Mouse (Mus musculus): ENCODE measurements at regions not wholly inside any gene's neighbourhood (a gene's known extent, or its start where the extent isn't known, plus 50 kb on each side); places are given as distances from the start of the nearest gene placed in this dataset.

DNA sequence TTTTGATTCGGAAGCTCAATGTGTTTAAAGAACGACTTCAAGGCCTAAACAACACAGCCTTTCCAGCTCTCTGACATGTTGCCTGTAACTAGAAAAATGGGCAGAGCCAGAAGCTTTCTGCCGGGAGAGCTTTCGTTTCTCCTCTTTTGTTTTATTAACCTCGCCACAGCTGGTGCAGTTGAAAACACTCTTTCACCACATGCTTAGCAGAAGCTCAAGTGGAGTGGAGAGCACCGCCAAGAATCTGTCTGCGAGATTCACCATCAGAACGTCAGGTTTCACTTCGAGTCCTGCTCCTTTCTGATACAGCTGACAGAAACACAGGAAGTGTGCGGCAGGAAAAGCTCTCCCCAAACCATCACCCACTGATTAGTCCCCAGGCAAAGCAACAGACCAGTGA is 100.1 kb downstream of the Rps12 start:
- dilution Hi-C loops (cut with MboI; ENCODE audit: extremely low pct_ligation_motif_present, extremely low pct_unique_long_range_greater_than_20kb, low sequenced_read_pairs): no loop called here
- H3K79me2 ChIP-seq (replicated peaks; ENCODE audit: control insufficient read depth, extremely low read depth, insufficient read depth, poor library complexity, severe bottlenecking): no peaks in the 10 kb centered on the region
- no peaks in the 10 kb centered on the region for H3K36me3 ChIP-seq (replicated peaks in 1 of 2; ENCODE audit: control insufficient read depth in 1 of 2, insufficient read depth in 1 of 2, low read length in 1 of 2)
- H3K4me1 ChIP-seq (ENCODE audit: control insufficient read depth in 1 of 2, insufficient read depth in 2 of 2): no peaks in the 10 kb centered on the region
- DNase-seq (ENCODE audit: extremely low read depth): no peak
- in situ Hi-C loops (cut with MboI; ENCODE audit: low pct_ligation_motif_present, low pct_unique_long_range_greater_than_20kb, low sequenced_read_pairs): no loop called here
- H3K27me3 ChIP-seq (replicated peaks): no peaks in the 10 kb centered on the region
- TF ChIP-seq UBTF (IDR thresholded peaks at IDR 0.05; ENCODE audit: low read depth, low read length): no peak
- TF ChIP-seq MAFK (IDR thresholded peaks at IDR 0.05; ENCODE audit: insufficient replicate concordance, low read length): no peak
- no peak for TF ChIP-seq JUN (IDR thresholded peaks at IDR 0.05; ENCODE audit: insufficient read depth, low read depth, low read length)
- no peak for TF ChIP-seq RCOR1 (conservative IDR thresholded peaks at IDR 0.05; ENCODE audit: low read depth, low read length)
- TF ChIP-seq CHD2 (IDR thresholded peaks at IDR 0.05; ENCODE audit: low read length): no peak
- no peak for TF ChIP-seq TCF12 (IDR thresholded peaks at IDR 0.05; ENCODE audit: low read depth, low read length)
- TF ChIP-seq POLR2A (IDR thresholded peaks at IDR 0.05; ENCODE audit: low read depth, low read length): no peak
- TF ChIP-seq KAT2A (IDR thresholded peaks at IDR 0.05; ENCODE audit: insufficient replicate concordance, low read length): no peak
- no peak for TF ChIP-seq MAZ (IDR thresholded peaks at IDR 0.05; ENCODE audit: low read depth, low read length)
- no peak for TF ChIP-seq BHLHE40 (IDR thresholded peaks at IDR 0.05; ENCODE audit: low read depth, low read length)
- TF ChIP-seq EP300 (IDR thresholded peaks at IDR 0.05; ENCODE audit: low read length): no peak
- TF ChIP-seq USF1 (IDR thresholded peaks at IDR 0.05; ENCODE audit: low read depth, low read length): no peak
- TF ChIP-seq CTCF (conservative IDR thresholded peaks at IDR 0.05 in 1 of 2, IDR thresholded peaks at IDR 0.05 in 1 of 2; ENCODE audit: low read depth in 2 of 2, low read length in 2 of 2): no peak
- TF ChIP-seq E2F4 (IDR thresholded peaks at IDR 0.05; ENCODE audit: insufficient replicate concordance, low read depth, low read length): no peak
- TF ChIP-seq GABPA (IDR thresholded peaks at IDR 0.05; ENCODE audit: insufficient replicate concordance, low read depth, low read length): no peak
- no peak for TF ChIP-seq USF2 (conservative IDR thresholded peaks at IDR 0.05; ENCODE audit: low read depth, low read length)
- TF ChIP-seq ETS1 (conservative IDR thresholded peaks at IDR 0.05; ENCODE audit: low read depth, low read length): no peak
- TF ChIP-seq PAX5 (IDR thresholded peaks at IDR 0.05; ENCODE audit: low read length): no peak
- no peak for TF ChIP-seq CHD1 (IDR thresholded peaks at IDR 0.05; ENCODE audit: low read depth, low read length)
- no peak overlapping the region for H3K9ac ChIP-seq (ENCODE audit: insufficient read depth, low read depth)
- no peak overlapping the region for H3K4me3 ChIP-seq (replicated peaks in 1 of 3; ENCODE audit: low read depth in 2 of 3, low read length in 2 of 3, poor library complexity in 1 of 3)
- H3K4me2 ChIP-seq (ENCODE audit: insufficient read depth, low read depth, poor library complexity, severe bottlenecking): 0 out of 2 replicates have a peak overlapping the region, but pooled peaks have one; percentile 29
- no peaks in the 10 kb centered on the region for H3K9me3 ChIP-seq (replicated peaks; ENCODE audit: low read length)
- no peak overlapping the region for H3K27ac ChIP-seq (ENCODE audit: insufficient read depth, low read depth)

DNA sequence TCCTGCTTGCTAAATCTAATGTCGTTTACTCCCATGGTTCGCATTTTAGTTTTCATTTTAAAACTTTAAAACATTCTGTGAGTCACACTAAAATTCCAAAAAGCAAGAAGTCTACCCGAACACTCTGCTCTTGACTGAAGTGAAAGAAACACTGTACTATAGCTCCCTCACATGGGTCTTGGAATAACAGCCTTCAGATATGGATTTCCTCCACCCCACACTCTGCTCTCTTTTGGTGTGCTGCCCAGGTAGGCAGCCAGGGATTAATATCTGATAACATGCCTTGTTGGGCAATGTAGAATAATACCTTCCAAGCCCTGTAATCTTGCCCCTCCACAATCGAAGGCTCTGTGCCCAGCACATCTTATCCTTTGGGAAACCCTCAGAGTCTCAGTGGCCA is 104.0 kb downstream of the Rps12 start:
- Histone ChIP-seq H3K36me3 (replicated peaks in 1 of 2; ENCODE audit: control insufficient read depth in 1 of 2, insufficient read depth in 1 of 2, low read length in 1 of 2) (no peaks in the 10 kb centered on the region), H3K9me3 (replicated peaks; ENCODE audit: low read length) (no peaks in the 10 kb centered on the region), H3K4me3 (replicated peaks in 1 of 3; ENCODE audit: low read depth in 2 of 3, low read length in 2 of 3, poor library complexity in 1 of 3) (no peak overlapping the region), H3K9ac (ENCODE audit: insufficient read depth, low read depth) (no peak overlapping the region), H3K27me3 (replicated peaks) (no peaks in the 10 kb centered on the region), H3K4me1 (ENCODE audit: control insufficient read depth in 1 of 2, insufficient read depth in 2 of 2) (no peaks in the 10 kb centered on the region), H3K79me2 (replicated peaks; ENCODE audit: control insufficient read depth, extremely low read depth, insufficient read depth, poor library complexity, severe bottlenecking) (no peaks in the 10 kb centered on the region), H3K27ac (ENCODE audit: insufficient read depth, low read depth) (no peak overlapping the region), H3K4me2 (ENCODE audit: insufficient read depth, low read depth, poor library complexity, severe bottlenecking) (no peak overlapping the region)
- in situ Hi-C loops (cut with MboI; ENCODE audit: low pct_ligation_motif_present, low pct_unique_long_range_greater_than_20kb, low sequenced_read_pairs) (no loop called here), dilution Hi-C loops (cut with MboI; ENCODE audit: extremely low pct_ligation_motif_present, extremely low pct_unique_long_range_greater_than_20kb, low sequenced_read_pairs) (no loop called here)
- no peak for TF ChIP-seq ETS1 (conservative IDR thresholded peaks at IDR 0.05; ENCODE audit: low read depth, low read length)
- no peak; the same call in 1 of the 2 replicates for TF ChIP-seq RAD21 (IDR thresholded peaks at IDR 0.05; ENCODE audit: low read depth, low read length)
- DNase-seq (ENCODE audit: extremely low read depth): no peak

Measured in CH12.LX (cell line).